23 mouse cellular contexts compared by ENCODE assay signal in genomic region chr6:148132314-148132713, GRCm38 (mm10).
A peak's percentile ranks its signal among the peaks of the same experiment; 100 is the strongest.
DNase-seq lines count a peak whose midpoint lies in the region; ATAC-seq and TF ChIP-seq lines count a peak whose summit lies in the region.
"Had no signal": no experiment of that assay in that cellular context is flagged by ENCODE, and none has a peak within 500 bp of the region (broad histone marks: within the 10 kb centered on the region; RNA-seq: fewer than 3 reads in every experiment).

No protein-coding gene starts in this region.

- H3K27me3 ChIP-seq in forebrain, embryonic 11.5 days (ENCODE audit: control insufficient read depth, insufficient read depth, low read length): no peaks in the 10 kb centered on the region
- H3K27me3 ChIP-seq in forebrain, embryonic 10.5 days (ENCODE audit: poor library complexity, severe bottlenecking): no peaks in the 10 kb centered on the region
- no peaks in the 10 kb centered on the region for H3K27me3 ChIP-seq in hindbrain, embryonic 14.5 days (ENCODE audit: control insufficient read depth, insufficient read depth, low read length)
- no peaks in the 10 kb centered on the region for H3K27me3 ChIP-seq in midbrain, embryonic 15.5 days (replicated peaks)
- H3K27me3 ChIP-seq in liver, embryonic 12.5 days (replicated peaks): no peaks in the 10 kb centered on the region
- H3K27me3 ChIP-seq: CH12.LX; embryonic facial prominence, embryonic 12.5 days; kidney, embryonic 15.5 days; limb, embryonic 13.5 days; lung, embryonic 15.5 days had no signal

- no peaks in the 10 kb centered on the region for H3K36me3 ChIP-seq in forebrain, embryonic 11.5 days (ENCODE audit: control insufficient read depth, insufficient read depth, low read length)
- no peaks in the 10 kb centered on the region for H3K36me3 ChIP-seq in forebrain, embryonic 10.5 days (replicated peaks)
- H3K36me3 ChIP-seq in hindbrain, embryonic 14.5 days (replicated peaks; ENCODE audit: control insufficient read depth, insufficient read depth): no peaks in the 10 kb centered on the region
- H3K36me3 ChIP-seq in midbrain, embryonic 15.5 days (replicated peaks): no peaks in the 10 kb centered on the region
- H3K36me3 ChIP-seq in liver, embryonic 12.5 days: no peaks in the 10 kb centered on the region
- H3K36me3 ChIP-seq: embryonic facial prominence, embryonic 12.5 days; kidney, embryonic 15.5 days; limb, embryonic 13.5 days; lung, embryonic 15.5 days had no signal

- no peak for TF ChIP-seq POLR2A in brain, embryonic 14.5 days (IDR thresholded peaks at IDR 0.05; ENCODE audit: borderline replicate concordance, extremely low read depth, insufficient read depth, insufficient read length, poor library complexity, severe bottlenecking)

- H3K4me2 ChIP-seq in forebrain, embryonic 11.5 days (ENCODE audit: low read depth, low read length, severe bottlenecking): peak overlapping the region; percentile 12; the same call in 1 of the 2 replicates
- H3K4me2 ChIP-seq in hindbrain, embryonic 14.5 days (replicated peaks): peak overlapping the region; percentile 22
- peak overlapping the region; percentile 28 for H3K4me2 ChIP-seq in midbrain, embryonic 15.5 days
- no peak overlapping the region for H3K4me2 ChIP-seq in liver, embryonic 12.5 days
- H3K4me2 ChIP-seq: embryonic facial prominence, embryonic 12.5 days; kidney, embryonic 15.5 days; limb, embryonic 13.5 days; lung, embryonic 15.5 days had no signal

- no peak for DNase-seq in forebrain, embryonic 11.5 days (ENCODE audit: low spot score)
- no peak for DNase-seq in forebrain, embryonic 10.5 days (ENCODE audit: extremely low spot score, low spot score)
- peak; percentile 70 for DNase-seq in brain, embryonic 14.5 days (ENCODE audit: low read depth)
- no peak for DNase-seq in hindbrain, embryonic 14.5 days (ENCODE audit: low spot score)
- no peak for DNase-seq in frontal cortex, postnatal 14 days (ENCODE audit: low spot score in 2 of 2)
- DNase-seq: adrenal gland, postnatal 25 days; cerebellum, adult 11-12 months; cerebellum, postnatal 36 days; gastrocnemius, postnatal 25 days; heart, adult 2 months; lung, postnatal 4 days; spleen, adult 18-20 months; thymus, postnatal 25 days had no signal

- no peak overlapping the region for H3K27ac ChIP-seq in forebrain, embryonic 11.5 days (ENCODE audit: low read depth, low read length)
- H3K27ac ChIP-seq in forebrain, embryonic 10.5 days: no peak overlapping the region
- H3K27ac ChIP-seq in hindbrain, embryonic 14.5 days: no peak overlapping the region
- H3K27ac ChIP-seq in midbrain, embryonic 15.5 days: no peak overlapping the region
- H3K27ac ChIP-seq in liver, embryonic 12.5 days: no peak overlapping the region
- H3K27ac ChIP-seq: embryonic facial prominence, embryonic 12.5 days; heart, adult 2 months; kidney, embryonic 15.5 days; limb, embryonic 13.5 days; liver, embryonic 14.5 days; lung, embryonic 15.5 days had no signal

- ATAC-seq in forebrain, embryonic 11.5 days (replicated peaks; ENCODE audit: low FRiP score): 0 out of 2 replicates have a peak, but pooled peaks have one; percentile 26
- no peak for ATAC-seq in hindbrain, embryonic 14.5 days (ENCODE audit: low FRiP score)
- 0 out of 2 replicates have a peak, but pooled peaks have one; percentile 58 for ATAC-seq in midbrain, embryonic 15.5 days (replicated peaks)
- ATAC-seq in liver, embryonic 12.5 days: no peak
- ATAC-seq: intestine, postnatal 0 days had no signal

- no peaks in the 10 kb centered on the region for H3K9me3 ChIP-seq in forebrain, embryonic 11.5 days (ENCODE audit: control insufficient read depth, low read length)
- no peaks in the 10 kb centered on the region for H3K9me3 ChIP-seq in forebrain, embryonic 10.5 days
- no peaks in the 10 kb centered on the region for H3K9me3 ChIP-seq in hindbrain, embryonic 14.5 days (ENCODE audit: control insufficient read depth, low read length)
- H3K9me3 ChIP-seq in midbrain, embryonic 15.5 days: no peaks in the 10 kb centered on the region
- H3K9me3 ChIP-seq in liver, embryonic 12.5 days (replicated peaks): no peaks in the 10 kb centered on the region
- H3K9me3 ChIP-seq: embryonic facial prominence, embryonic 12.5 days; kidney, embryonic 15.5 days; limb, embryonic 13.5 days; lung, embryonic 15.5 days had no signal

- H3K4me3 ChIP-seq in forebrain, embryonic 11.5 days (ENCODE audit: low read depth, low read length): no peak overlapping the region
- H3K4me3 ChIP-seq in forebrain, embryonic 10.5 days: no peak overlapping the region
- no peak overlapping the region for H3K4me3 ChIP-seq in hindbrain, embryonic 14.5 days (replicated peaks; ENCODE audit: low read length)
- H3K4me3 ChIP-seq in midbrain, embryonic 15.5 days: no peak overlapping the region
- H3K4me3 ChIP-seq in liver, embryonic 12.5 days: no peak overlapping the region
- H3K4me3 ChIP-seq: embryonic facial prominence, embryonic 12.5 days; erythroblast, embryonic 14.5 days; heart, adult 2 months; kidney, embryonic 15.5 days; limb, embryonic 13.5 days; lung, embryonic 15.5 days had no signal

- WGBS in forebrain, embryonic 11.5 days: 21% methylated on average over 10 of the region's 10 CpGs
- 42% methylated on average over 10 of the region's 10 CpGs for WGBS in forebrain, embryonic 10.5 days
- WGBS in hindbrain, embryonic 14.5 days: 15% methylated on average over 10 of the region's 10 CpGs
- WGBS in midbrain, embryonic 15.5 days: 17% methylated on average over 10 of the region's 10 CpGs
- 63% methylated on average over 10 of the region's 10 CpGs for WGBS in liver, embryonic 12.5 days (ENCODE audit: insufficient replicate concordance)

- H3K4me1 ChIP-seq in forebrain, embryonic 11.5 days (replicated peaks; ENCODE audit: control insufficient read depth, insufficient read depth, low read length): no peaks in the 10 kb centered on the region
- H3K4me1 ChIP-seq in forebrain, embryonic 10.5 days: peaks cover 18% of the 10 kb centered on the region
- H3K4me1 ChIP-seq in hindbrain, embryonic 14.5 days (replicated peaks; ENCODE audit: control insufficient read depth, insufficient read depth, low read length): no peaks in the 10 kb centered on the region; the same call in 1 of the 2 replicates
- peaks cover 5% of the 10 kb centered on the region; the same call in 1 of the 2 replicates for H3K4me1 ChIP-seq in midbrain, embryonic 15.5 days
- no peaks in the 10 kb centered on the region for H3K4me1 ChIP-seq in liver, embryonic 12.5 days
- H3K4me1 ChIP-seq: embryonic facial prominence, embryonic 12.5 days; kidney, embryonic 15.5 days; limb, embryonic 13.5 days; lung, embryonic 15.5 days had no signal

- no peak for TF ChIP-seq CTCF in brain, embryonic 14.5 days (IDR thresholded peaks at IDR 0.05; ENCODE audit: borderline replicate concordance, extremely low read depth, insufficient read depth, insufficient read length)

- no peak overlapping the region for H3K9ac ChIP-seq in forebrain, embryonic 11.5 days (ENCODE audit: low read length)
- H3K9ac ChIP-seq in hindbrain, embryonic 14.5 days: peak overlapping the region; percentile 26; the same call in 1 of the 2 replicates
- H3K9ac ChIP-seq in midbrain, embryonic 15.5 days: no peak overlapping the region
- no peak overlapping the region for H3K9ac ChIP-seq in liver, embryonic 12.5 days
- H3K9ac ChIP-seq: embryonic facial prominence, embryonic 12.5 days; kidney, embryonic 15.5 days; limb, embryonic 13.5 days; liver, embryonic 14.5 days; lung, embryonic 15.5 days had no signal

Comparison
In these comparisons a context has a peak if more than half of its experiments do, and no peak if none do; other contexts are left out.
1. ATAC-seq: peak in forebrain, embryonic 11.5 days (single experiment) and midbrain, embryonic 15.5 days (single experiment); none in hindbrain, embryonic 14.5 days (single experiment) and liver, embryonic 12.5 days (single experiment).